Mouse (Mus musculus) testis, adult 2 months (tissue): ENCODE measurements around the gene Ric8b.

ENCODE experiments used
- CTCF ChIP-seq: fragments of 200-500 bp; IDR thresholded peaks from 2 replicates; pipeline ENCODE4 v1.5.1; 2012; ENCODE audit warnings: low read depth, mild to moderate bottlenecking, inconsistent platforms, low read length, moderate library complexity; ENCODE audit not compliant: control insufficient read depth, insufficient read depth, insufficient replicate concordance
- POLR2A ChIP-seq: fragments of 200-500 bp; IDR thresholded peaks from 2 replicates; pipeline ENCODE4 v1.6.1; 2012; ENCODE audit warnings: low read depth, mild to moderate bottlenecking, inconsistent platforms, low read length, moderate library complexity; ENCODE audit not compliant: control insufficient read depth

- TF ChIP-seq POLR2A (no peak), CTCF (no peak)
These were observed 105.9 kb downstream of the Ric8b start for GRCm38 (mm10) chr10:85023313-85023666.
